Mouse (Mus musculus) retina, adult 2 months (tissue): ENCODE results near the gene Stat3.
A peak's percentile ranks its signal among the peaks of the same experiment; 100 is the strongest.

ENCODE experiments used
- DNase-seq: peaks from one replicate; pipeline ENCODE4 v3.0.0-alpha.2; 2012; ENCODE audit warnings: low read depth, low spot score

Gene Stat3

GRCm38 (mm10) chr11:100939512-100940151 lies at the start of gene Stat3:
Gene Stat3, minus strand, starts transcription at chr11:100939540.
- peak; percentile 100 for DNase-seq

- DNase-seq: no peak
Measured at GRCm38 (mm10) chr11:100988674-100989073, 49.3 kb upstream of the Stat3 start.

GRCm38 (mm10) chr11:100985607-100986006 lies 46.3 kb upstream of the Stat3 start:
- DNase-seq: no peak

- no peak for DNase-seq
Measured at GRCm38 (mm10) chr11:100983778-100984131, 44.4 kb upstream of the Stat3 start.

GRCm38 (mm10) chr11:100983125-100983777 lies 43.9 kb upstream of the Stat3 start:
- peak; percentile 60 for DNase-seq

GRCm38 (mm10) chr11:100982087-100982486 lies 42.7 kb upstream of the Stat3 start:
- no peak for DNase-seq

- DNase-seq: no peak
Measured at GRCm38 (mm10) chr11:100981236-100981635, 41.9 kb upstream of the Stat3 start.

GRCm38 (mm10) chr11:100980438-100980837 lies 41.1 kb upstream of the Stat3 start:
- no peak for DNase-seq

GRCm38 (mm10) chr11:100979887-100980286 lies 40.5 kb upstream of the Stat3 start:
- no peak for DNase-seq

- DNase-seq: no peak
Measured at GRCm38 (mm10) chr11:100975241-100975640, 35.9 kb upstream of the Stat3 start.

- no peak for DNase-seq
Measured at GRCm38 (mm10) chr11:100974381-100974970, 35.1 kb upstream of the Stat3 start.

GRCm38 (mm10) chr11:100973245-100973644 lies 33.9 kb upstream of the Stat3 start:
- no peak for DNase-seq

- DNase-seq: no peak
Measured at GRCm38 (mm10) chr11:100971455-100971854, 32.1 kb upstream of the Stat3 start.

- DNase-seq: no peak
Measured at GRCm38 (mm10) chr11:100970557-100970937, 31.2 kb upstream of the Stat3 start, which contains the start of gene Cavin1. Gene Cavin1, minus strand, starts transcription at chr11:100970887.

- no peak for DNase-seq
Measured at GRCm38 (mm10) chr11:100969744-100970556, 30.6 kb upstream of the Stat3 start.

GRCm38 (mm10) chr11:100969189-100969743 lies 29.9 kb upstream of the Stat3 start:
- no peak for DNase-seq

GRCm38 (mm10) chr11:100968501-100968900 lies 29.2 kb upstream of the Stat3 start:
- DNase-seq: no peak

- DNase-seq: no peak
Measured at GRCm38 (mm10) chr11:100967881-100968420, 28.6 kb upstream of the Stat3 start.

- no peak for DNase-seq
Measured at GRCm38 (mm10) chr11:100967376-100967775, 28.0 kb upstream of the Stat3 start.

GRCm38 (mm10) chr11:100965760-100966159 lies 26.4 kb upstream of the Stat3 start:
- DNase-seq: no peak

GRCm38 (mm10) chr11:100964901-100965542 lies 25.7 kb upstream of the Stat3 start:
- DNase-seq: no peak
